Mouse (Mus musculus): ENCODE measurements around the gene Cypt15. TPM values are rescaled to one million over a fixed set of nuclear protein-coding genes. Genes with fewer than 3 reads are reported as not detected.
"Not testable (repeated sequence)": the region's sequence is repeated elsewhere in the genome, so short reads cannot be mapped to it uniquely, and the experiment has no call there.

The Cypt15 gene
- not detected in 2 replicates for polyA plus RNA-seq (2015; fragmentation: Nextera tagmentation; extraction: Ambion mirVana)

DNA sequence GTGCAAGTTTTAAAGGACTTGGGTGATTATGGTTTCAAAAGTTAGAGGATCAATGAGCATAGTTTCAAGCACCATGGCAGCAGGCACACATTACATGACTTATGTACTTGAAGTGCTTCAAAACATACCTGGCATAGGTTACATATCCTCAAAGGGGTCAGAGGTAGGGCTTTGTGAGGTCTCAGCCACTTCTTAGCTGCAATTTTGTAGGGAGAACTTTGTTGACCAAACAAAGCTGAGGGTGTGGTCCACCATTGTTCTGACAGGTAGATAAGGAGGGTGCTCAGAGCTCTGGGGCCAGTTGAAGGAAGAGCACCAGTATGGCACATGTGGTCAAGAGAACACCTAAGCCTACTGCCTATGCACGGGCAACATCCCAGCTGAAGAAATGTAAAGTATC lies at the start of gene Cypt15:
Gene Cypt15 (plus strand): TSS at position 301 of the 400 bp plus-strand sequence.
- H3K27ac ChIP-seq (ENCODE audit: low read depth, low read length); H3K36me3 ChIP-seq (ENCODE audit: control insufficient read depth, insufficient read depth, low read length); H3K4me2 ChIP-seq (ENCODE audit: low read length); H3K4me1 ChIP-seq (ENCODE audit: control insufficient read depth, insufficient read depth, low read depth, low read length); ATAC-seq; H3K9ac ChIP-seq (ENCODE audit: low read depth, low read length); H3K4me3 ChIP-seq (ENCODE audit: low read length); H3K9me3 ChIP-seq (ENCODE audit: control insufficient read depth, low read length); H3K27me3 ChIP-seq (replicated peaks; ENCODE audit: control insufficient read depth, insufficient read depth, low read length): not testable (repeated sequence)
- 67% methylated on average over 1 of the region's 1 CpGs for WGBS

DNA sequence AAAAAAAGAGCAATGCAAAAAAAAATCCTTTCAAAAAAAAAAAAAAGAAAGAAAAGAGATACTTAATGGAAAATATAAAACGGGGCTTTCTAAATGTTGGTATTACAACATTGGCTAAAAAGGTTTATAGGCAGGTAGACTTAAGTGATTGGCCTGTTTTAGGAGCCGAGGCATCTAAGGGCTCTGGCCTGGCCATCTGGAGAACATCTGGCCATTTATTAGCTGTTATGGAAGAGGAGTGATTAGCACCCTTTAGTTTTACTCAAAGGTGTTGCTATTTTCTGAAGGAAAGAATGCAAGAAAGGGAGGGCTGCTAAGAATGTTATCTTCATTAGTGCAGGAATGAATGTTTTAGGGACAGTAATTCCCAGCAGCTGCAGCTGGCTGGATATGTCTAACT lies 24.9 kb downstream of the Cypt15 start:
- Histone ChIP-seq H3K27me3 (replicated peaks; ENCODE audit: control insufficient read depth, insufficient read depth, low read length) (no peaks in the 10 kb centered on the region), H3K4me2 (ENCODE audit: low read length) (no peak overlapping the region), H3K4me3 (ENCODE audit: low read length) (no peak overlapping the region), H3K36me3 (ENCODE audit: control insufficient read depth, insufficient read depth, low read length) (no peaks in the 10 kb centered on the region), H3K4me1 (ENCODE audit: control insufficient read depth, insufficient read depth, low read depth, low read length) (no peaks in the 10 kb centered on the region), H3K9ac (ENCODE audit: low read depth, low read length) (no peak overlapping the region), H3K27ac (ENCODE audit: low read depth, low read length) (no peak overlapping the region), H3K9me3 (ENCODE audit: control insufficient read depth, low read length) (no peaks in the 10 kb centered on the region)
- ATAC-seq = no peak
- WGBS = 86% methylated on average over 2 of the region's 2 CpGs

DNA sequence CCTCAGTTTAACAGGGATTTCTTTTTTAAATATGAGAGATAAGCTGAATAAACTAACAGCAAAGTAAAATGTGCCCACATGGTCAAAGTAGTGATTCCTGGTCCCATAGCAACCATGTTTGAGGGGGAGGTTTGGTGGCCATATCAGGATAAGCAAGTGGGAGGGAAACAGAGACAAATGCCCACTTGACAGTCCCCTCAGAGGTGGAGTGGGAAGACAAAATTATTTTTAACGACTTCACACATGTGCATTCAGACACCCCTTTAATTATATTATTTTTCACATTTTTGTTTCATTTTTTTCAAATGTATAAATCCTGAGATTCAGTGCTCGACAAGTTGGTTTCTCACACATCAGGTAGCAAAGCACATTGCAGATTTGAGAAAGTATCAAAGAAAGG lies 32.8 kb downstream of the Cypt15 start:
- Histone ChIP-seq H3K4me2 (ENCODE audit: low read length) (no peak overlapping the region), H3K9ac (ENCODE audit: low read depth, low read length) (no peak overlapping the region), H3K4me3 (ENCODE audit: low read length) (no peak overlapping the region), H3K9me3 (ENCODE audit: control insufficient read depth, low read length) (no peaks in the 10 kb centered on the region), H3K36me3 (ENCODE audit: control insufficient read depth, insufficient read depth, low read length) (no peaks in the 10 kb centered on the region), H3K27me3 (replicated peaks; ENCODE audit: control insufficient read depth, insufficient read depth, low read length) (no peaks in the 10 kb centered on the region), H3K27ac (ENCODE audit: low read depth, low read length) (no peak overlapping the region), H3K4me1 (ENCODE audit: control insufficient read depth, insufficient read depth, low read depth, low read length) (no peaks in the 10 kb centered on the region)
- no peak for ATAC-seq
- WGBS = 69% methylated on average over 2 of the region's 2 CpGs

DNA sequence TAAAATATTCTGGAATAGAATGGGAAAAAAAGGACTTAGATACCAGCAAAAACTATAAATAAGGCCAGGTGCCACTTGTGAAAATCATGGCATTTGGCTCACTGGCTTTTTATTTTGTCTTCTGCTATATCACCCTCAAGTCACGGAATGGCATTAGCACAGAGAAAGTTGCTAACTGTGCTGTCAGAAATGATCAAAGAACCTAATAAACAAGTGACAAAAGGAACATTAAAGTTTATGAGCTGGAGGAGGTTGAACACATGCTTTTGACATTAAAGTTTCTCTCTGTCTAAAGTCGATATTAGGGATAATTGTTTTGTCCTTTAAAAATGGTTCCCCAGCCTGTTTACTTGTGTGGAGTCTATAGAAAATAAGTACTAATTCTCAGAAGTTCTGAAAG lies 37.7 kb downstream of the Cypt15 start:
- ATAC-seq = no peak
- no peaks in the 10 kb centered on the region for H3K4me1 ChIP-seq (ENCODE audit: control insufficient read depth, insufficient read depth, low read depth, low read length)
- no peaks in the 10 kb centered on the region for H3K36me3 ChIP-seq (ENCODE audit: control insufficient read depth, insufficient read depth, low read length)
- no peaks in the 10 kb centered on the region for H3K9me3 ChIP-seq (ENCODE audit: control insufficient read depth, low read length)
- no peaks in the 10 kb centered on the region for H3K27me3 ChIP-seq (replicated peaks; ENCODE audit: control insufficient read depth, insufficient read depth, low read length)
- no peak overlapping the region for H3K27ac ChIP-seq (ENCODE audit: low read depth, low read length)
- H3K9ac ChIP-seq (ENCODE audit: low read depth, low read length) = no peak overlapping the region
- H3K4me2 ChIP-seq (ENCODE audit: low read length) = no peak overlapping the region
- no peak overlapping the region for H3K4me3 ChIP-seq (ENCODE audit: low read length)
- 62% methylated on average over 2 of the region's 2 CpGs for WGBS
